29 mouse cellular contexts compared by ENCODE assay signal in the genomic region with DNA sequence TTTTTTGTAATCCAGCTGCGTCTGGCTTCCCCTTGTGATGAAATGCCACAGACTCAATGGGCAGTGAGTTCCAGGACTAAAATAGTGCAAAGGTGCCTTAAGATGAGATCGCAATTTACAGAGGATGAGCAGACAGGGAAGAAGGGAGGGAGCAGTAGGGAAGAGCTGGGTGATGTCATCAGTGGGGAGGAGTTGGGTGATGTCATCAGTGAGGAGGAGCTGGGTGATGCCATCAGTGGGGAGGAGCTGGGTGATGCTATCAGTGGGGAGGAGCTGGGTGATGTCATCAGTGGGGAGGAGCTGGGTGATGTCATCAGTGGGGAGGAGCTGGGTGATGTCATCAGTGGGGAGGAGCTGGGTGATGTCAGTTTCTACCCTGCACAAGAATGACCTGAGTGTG.
DNase-seq lines count a peak whose midpoint lies in the region; TF ChIP-seq lines count a peak whose summit lies in the region.
"Had no signal": no experiment of that assay in that cellular context is flagged by ENCODE, and none has a peak within 500 bp of the region (broad histone marks: within the 10 kb centered on the region; RNA-seq: fewer than 3 reads in every experiment).

No protein-coding gene starts in this region.

- intact Hi-C loops in heart, postnatal 10 days (cut with DNase I): no loop called here

- H3K4me1 ChIP-seq in MEL (ENCODE audit: control insufficient read depth in 1 of 2, insufficient read depth in 2 of 2, low read length in 2 of 2): peaks cover 0 to 7% of the 10 kb centered on the region in 2 experiments; a peak in 3 of 4 replicates
- H3K4me1 ChIP-seq in limb, embryonic 10.5 days: peaks cover 13% of the 10 kb centered on the region

- no peak overlapping the region for H3K4me3 ChIP-seq in MEL (ENCODE audit: control insufficient read depth in 1 of 2, insufficient read depth in 1 of 2, low read depth in 2 of 2, low read length in 2 of 2)
- H3K4me3 ChIP-seq in limb, embryonic 10.5 days: no peak overlapping the region
- H3K4me3 ChIP-seq: embryonic facial prominence, embryonic 12.5 days; heart, embryonic 10.5 days; heart, embryonic 15.5 days; limb, embryonic 15.5 days had no signal

- TF ChIP-seq RAD21 in MEL (IDR thresholded peaks at IDR 0.05; ENCODE audit: low read depth, low read length): no peak

- no peak for TF ChIP-seq POLR2A in MEL (IDR thresholded peaks at IDR 0.05; ENCODE audit: control insufficient read depth in 1 of 2, insufficient read depth in 1 of 2, low read depth in 1 of 2, low read length in 2 of 2, poor library complexity in 1 of 2)

- WGBS in limb, embryonic 10.5 days: 90% methylated on average over 2 of the region's 2 CpGs

- H3K36me3 ChIP-seq in MEL (ENCODE audit: control insufficient read depth in 1 of 2, insufficient read depth in 2 of 2, low read length in 2 of 2): peaks cover 0 to 2% of the 10 kb centered on the region in 2 experiments; a peak in 2 of 4 replicates
- H3K36me3 ChIP-seq in limb, embryonic 10.5 days: no peaks in the 10 kb centered on the region
- H3K36me3 ChIP-seq: embryonic facial prominence, embryonic 12.5 days; heart, embryonic 10.5 days; heart, embryonic 15.5 days; limb, embryonic 15.5 days had no signal

- DNase-seq in retina, postnatal 1 day: peak; percentile 17
- no peak for DNase-seq in retina, embryonic 14.5 days (ENCODE audit: low spot score)
- DNase-seq in MEL (ENCODE audit: low read depth, low spot score) (peak; percentile 21), ZHBTc4 (ENCODE audit: low read depth, low spot score) (peak; percentile 40)
- DNase-seq in heart, postnatal 10 days: no peak
- DNase-seq in limb, embryonic 10.5 days (ENCODE audit: low spot score): no peak
- no peak for DNase-seq in cerebellum, postnatal 14 days
- DNase-seq: adrenal gland, postnatal 10 days; cerebellum, adult 11 months; cerebellum, adult 9-10 months; embryo, embryonic 11 days; gastrocnemius, postnatal 14 days; heart, postnatal 4 days; kidney, adult 11 months; layer of hippocampus, postnatal 36 days; left cerebral cortex, postnatal 4 days; lung, embryonic 14.5 days; lung, postnatal 36 days; midbrain, embryonic 14.5 days; right cerebral cortex, adult 18-20 months; spleen, adult 18-20 months; thymus, adult 2 months; thymus, postnatal 4 days had no signal

- no peak overlapping the region for H3K27ac ChIP-seq in MEL (ENCODE audit: control insufficient read depth, low read depth, low read length)
- H3K27ac ChIP-seq in limb, embryonic 10.5 days: no peak overlapping the region
- H3K27ac ChIP-seq: embryonic facial prominence, embryonic 12.5 days; heart, embryonic 10.5 days; heart, embryonic 15.5 days; hindbrain, embryonic 14.5 days; limb, embryonic 15.5 days; liver, embryonic 14.5 days had no signal

- no peaks in the 10 kb centered on the region for H3K79me2 ChIP-seq in MEL (ENCODE audit: control insufficient read depth, insufficient read depth, low read length, poor library complexity)

- TF ChIP-seq CTCF in MEL (IDR thresholded peaks at IDR 0.05 in 2 of 3, conservative IDR thresholded peaks at IDR 0.05 in 1 of 3; ENCODE audit: control insufficient read depth in 1 of 3, insufficient read depth in 1 of 3, low read depth in 2 of 3, low read length in 3 of 3, poor library complexity in 1 of 3, severe bottlenecking in 1 of 3): no peak

- no peak for TF ChIP-seq EP300 in MEL (IDR thresholded peaks at IDR 0.05; ENCODE audit: low read depth in 1 of 2, low read length in 2 of 2)

- no peaks in the 10 kb centered on the region for H3K9me3 ChIP-seq in MEL (replicated peaks; ENCODE audit: insufficient read depth, low read length)
- no peaks in the 10 kb centered on the region for H3K9me3 ChIP-seq in limb, embryonic 10.5 days (replicated peaks)
- H3K9me3 ChIP-seq: embryonic facial prominence, embryonic 12.5 days; heart, embryonic 10.5 days; heart, embryonic 15.5 days; limb, embryonic 15.5 days had no signal

- H3K27me3 ChIP-seq in MEL (ENCODE audit: control insufficient read depth in 1 of 2, insufficient read depth in 2 of 2, low read length in 2 of 2): peaks cover 0 to 2% of the 10 kb centered on the region in 2 experiments; a peak in 3 of 4 replicates
- no peaks in the 10 kb centered on the region for H3K27me3 ChIP-seq in limb, embryonic 10.5 days (ENCODE audit: low read depth, poor library complexity, severe bottlenecking)
- H3K27me3 ChIP-seq: embryonic facial prominence, embryonic 12.5 days; heart, embryonic 15.5 days; limb, embryonic 15.5 days had no signal

- H3K9ac ChIP-seq in MEL (ENCODE audit: control insufficient read depth, low read depth, low read length, poor library complexity, severe bottlenecking): no peak overlapping the region
- H3K9ac ChIP-seq: embryonic facial prominence, embryonic 12.5 days; heart, embryonic 15.5 days; hindbrain, embryonic 14.5 days; limb, embryonic 15.5 days; liver, embryonic 14.5 days; lung, embryonic 14.5 days had no signal

TF ChIP-seq in MEL, 35 proteins besides CTCF, POLR2A, EP300 and RAD21:
- TF ChIP-seq BHLHE40 (IDR thresholded peaks at IDR 0.05; ENCODE audit: borderline replicate concordance, low read depth, low read length) (no peak), KAT2A (conservative IDR thresholded peaks at IDR 0.05; ENCODE audit: low read depth, low read length) (no peak), MAZ (IDR thresholded peaks at IDR 0.05; ENCODE audit: low read depth, low read length) (no peak), MEF2A (IDR thresholded peaks at IDR 0.05; ENCODE audit: extremely low read depth, insufficient replicate concordance, low read depth, low read length, poor library complexity, severe bottlenecking) (no peak), RCOR1 (IDR thresholded peaks at IDR 0.05; ENCODE audit: low read depth, low read length) (no peak), ETS1 (IDR thresholded peaks at IDR 0.05; ENCODE audit: low read depth, low read length) (no peak), USF1 (IDR thresholded peaks at IDR 0.05; ENCODE audit: low read depth, low read length) (no peak), MAX (IDR thresholded peaks at IDR 0.05; ENCODE audit: low read length) (no peak), ELF1 (IDR thresholded peaks at IDR 0.05; ENCODE audit: low read depth, low read length) (no peak), MYB (IDR thresholded peaks at IDR 0.05; ENCODE audit: low read depth, low read length) (no peak), ZNF384 (IDR thresholded peaks at IDR 0.05; ENCODE audit: low read depth, low read length) (no peak), TCF12 (IDR thresholded peaks at IDR 0.05; ENCODE audit: low read depth, low read length) (no peak), CHD1 (IDR thresholded peaks at IDR 0.05; ENCODE audit: low read depth, low read length) (no peak), POLR2AphosphoS2 (IDR thresholded peaks at IDR 0.05; ENCODE audit: low read length) (no peak), NRF1 (IDR thresholded peaks at IDR 0.05; ENCODE audit: insufficient read depth, low read depth, low read length, poor library complexity, severe bottlenecking) (no peak), E2F4 (IDR thresholded peaks at IDR 0.05; ENCODE audit: borderline replicate concordance, low read depth, low read length) (no peak), POLR2AphosphoS5 (IDR thresholded peaks at IDR 0.05; ENCODE audit: borderline replicate concordance, low read depth, low read length) (no peak)
TF ChIP-seq in MEL: peak in this region for 0.

Comparison
In these comparisons a context has a peak if more than half of its experiments do, and no peak if none do; other contexts are left out.
1. DNase-seq: peak in retina, postnatal 1 day (single experiment), MEL (single experiment) and ZHBTc4 (single experiment); none in retina, embryonic 14.5 days (single experiment), heart, postnatal 10 days (0 of 2), limb, embryonic 10.5 days (single experiment) and cerebellum, postnatal 14 days (0 of 2).